Mouse (Mus musculus) lung, embryonic 14.5 days (tissue): ENCODE measurements around the gene Whamm. TPM values are rescaled to one million over a fixed set of nuclear protein-coding genes. Genes with fewer than 3 reads are reported as not detected.

Experiments used
- ATAC-seq: fragments of 200-750 bp; cut with Nextera tagmentation; 2 replicates; pipeline ENCODE4 v1.8.0; 2017; ENCODE audit warnings: mild to moderate bottlenecking, moderate TSS enrichment, moderate library complexity; ENCODE audit not compliant: insufficient read depth
- DNase-seq: peaks from one replicate; pipeline ENCODE4 v3.0.0-alpha.2; 2015
- H3K27ac ChIP-seq: fragments of 300-500 bp; sonication (generic); 2 replicates; pipeline ENCODE4 v1.5.1; 2014; ENCODE audit warnings: low read depth, mild to moderate bottlenecking, moderate library complexity
- H3K27me3 ChIP-seq: fragments of 300-500 bp; sonication (generic); 2 replicates; pipeline ENCODE4 v1.6.1; 2014; ENCODE audit warnings: low read length, control low read depth; ENCODE audit not compliant: insufficient read depth
- H3K36me3 ChIP-seq: fragments of 300-500 bp; sonication (generic); 2 replicates; pipeline ENCODE4 v1.6.1; 2014; ENCODE audit warnings: control low read depth; ENCODE audit not compliant: insufficient read depth
- H3K4me1 ChIP-seq: fragments of 300-500 bp; sonication (generic); 2 replicates; pipeline ENCODE4 v1.6.1; 2014; ENCODE audit warnings: antibody characterized with exemption, control low read depth; ENCODE audit not compliant: insufficient read depth
- H3K4me2 ChIP-seq: fragments of 300-500 bp; sonication (generic); 2 replicates; pipeline ENCODE4 v1.6.1; 2014; ENCODE audit warnings: mild to moderate bottlenecking
- H3K4me3 ChIP-seq: fragments of 300-500 bp; sonication (generic); 2 replicates; pipeline ENCODE4 v1.5.1; 2014; ENCODE audit warnings: low read depth, low read length
- H3K9ac ChIP-seq: fragments of 300-500 bp; sonication (generic); 2 replicates; pipeline ENCODE4 v1.6.1; 2014
- H3K9me3 ChIP-seq: fragments of 300-500 bp; sonication (generic); 2 replicates; pipeline ENCODE4 v1.6.1; 2016; ENCODE audit warnings: low read depth, low read length, control low read depth
- CTCF ChIP-seq: IDR thresholded peaks from 2 replicates; pipeline ENCODE4 v1.5.1; 2016; ENCODE audit warnings: antibody characterized with exemption, low read depth
- WGBS: fragments of 180-500 bp; shearing (Covaris S2); extraction: QIAGEN DNeasy Blood & Tissue Kit; methylation state at CpG from one replicate; pipeline ENCODE4 v1.1.7; 2014; 5-methylcytosine and 5-hydroxymethylcytosine counted together
- polyA plus RNA-seq: library from polyadenylated mRNA; unstranded; fragments of >200 nt; fragmentation: Nextera tagmentation; extraction: Ambion mirVana; gene quantifications from 2 replicates; pipeline ENCODE4 v1.2.1, GENCODE M21; 2014

Gene Whamm
- polyA plus RNA-seq, 1 experiment from 2014 or later, result 9.3 TPM

- no peak overlapping the region for H3K9ac ChIP-seq
- no peak for ATAC-seq
- H3K27me3 ChIP-seq, result no peaks in the 10 kb centered on the region
- H3K36me3 ChIP-seq, result no peaks in the 10 kb centered on the region
- peaks cover 15% of the 10 kb centered on the region for H3K4me1 ChIP-seq
- WGBS, result 70% methylated on average over 4 of the region's 4 CpGs
- TF ChIP-seq CTCF, result no peak
- H3K9me3 ChIP-seq, result no peaks in the 10 kb centered on the region
- no peak overlapping the region for H3K27ac ChIP-seq
- DNase-seq, result no peak
- H3K4me2 ChIP-seq, result no peak overlapping the region
- no peak overlapping the region for H3K4me3 ChIP-seq
These were observed 7.5 kb upstream of the Whamm start for GRCm38 (mm10) chr7:81563506-81564015.

- no peak for DNase-seq
- WGBS, result 76% methylated on average over 7 of the region's 7 CpGs
- Histone ChIP-seq H3K27ac (no peak overlapping the region), H3K4me2 (no peak overlapping the region), H3K27me3 (no peaks in the 10 kb centered on the region), H3K9ac (no peak overlapping the region), H3K36me3 (no peaks in the 10 kb centered on the region), H3K4me1 (peaks cover 15% of the 10 kb centered on the region), H3K4me3 (no peak overlapping the region), H3K9me3 (no peaks in the 10 kb centered on the region)
- no peak for TF ChIP-seq CTCF
- no peak for ATAC-seq
These were observed 6.3 kb upstream of the Whamm start for GRCm38 (mm10) chr7:81564766-81565165.

- no peaks in the 10 kb centered on the region for H3K36me3 ChIP-seq
- H3K4me2 ChIP-seq, result no peak overlapping the region
- no peak overlapping the region for H3K4me3 ChIP-seq
- H3K9ac ChIP-seq, result no peak overlapping the region
- no peaks in the 10 kb centered on the region for H3K9me3 ChIP-seq
- ATAC-seq (no peak), DNase-seq (no peak)
- 43% methylated on average over 7 of the region's 7 CpGs for WGBS
- TF ChIP-seq CTCF, result no peak
- peaks cover 8% of the 10 kb centered on the region for H3K4me1 ChIP-seq
- no peaks in the 10 kb centered on the region for H3K27me3 ChIP-seq
- no peak overlapping the region for H3K27ac ChIP-seq
These were observed 5.5 kb upstream of the Whamm start for GRCm38 (mm10) chr7:81565381-81566055.

- no peaks in the 10 kb centered on the region for H3K27me3 ChIP-seq
- 0 out of 2 replicates have a peak, but pooled peaks cover under 1% of the 10 kb centered on the region for H3K4me1 ChIP-seq
- ATAC-seq, result no peak
- no peak overlapping the region for H3K4me2 ChIP-seq
- H3K36me3 ChIP-seq, result no peaks in the 10 kb centered on the region
- DNase-seq, result no peak
- no peak for TF ChIP-seq CTCF
- no peaks in the 10 kb centered on the region for H3K9me3 ChIP-seq
- WGBS, result 60% methylated on average over 4 of the region's 4 CpGs
- H3K4me3 ChIP-seq, result no peak overlapping the region
- no peak overlapping the region for H3K27ac ChIP-seq
- H3K9ac ChIP-seq, result no peak overlapping the region
These were observed 4.7 kb upstream of the Whamm start for GRCm38 (mm10) chr7:81566332-81566731.

- H3K36me3 ChIP-seq, result no peaks in the 10 kb centered on the region
- no peak within 1 kb of the TSS for H3K4me2 ChIP-seq
- H3K9me3 ChIP-seq, result no peaks in the 10 kb centered on the region
- H3K27me3 ChIP-seq, result no peaks in the 10 kb centered on the region
- no peak for TF ChIP-seq CTCF
- 63% methylated on average over 9 of the region's 9 CpGs for WGBS
- H3K9ac ChIP-seq, result no peak within 1 kb of the TSS
- H3K27ac ChIP-seq, result no peak within 1 kb of the TSS
- H3K4me3 ChIP-seq, result no peak within 1 kb of the TSS
- no peaks in the 10 kb centered on the region for H3K4me1 ChIP-seq
- ATAC-seq (no peak), DNase-seq (no peak)
These were observed 4.2 kb upstream of the Whamm start, which contains the start of gene Fsd2 for GRCm38 (mm10) chr7:81566892-81567291. Gene Fsd2, minus strand, starts transcription at chr7:81566944.

GRCm38 (mm10) chr7:81567396-81567795, 3.7 kb upstream of the Whamm start:
- 87% methylated on average over 5 of the region's 5 CpGs for WGBS
- no peak overlapping the region for H3K4me3 ChIP-seq
- no peak overlapping the region for H3K27ac ChIP-seq
- TF ChIP-seq CTCF, result no peak
- H3K9ac ChIP-seq, result no peak overlapping the region
- H3K4me1 ChIP-seq, result 0 out of 2 replicates have a peak, but pooled peaks cover 4% of the 10 kb centered on the region
- DNase-seq (no peak), ATAC-seq (no peak)
- no peaks in the 10 kb centered on the region for H3K27me3 ChIP-seq
- H3K36me3 ChIP-seq, result no peaks in the 10 kb centered on the region
- H3K9me3 ChIP-seq, result no peaks in the 10 kb centered on the region
- no peak overlapping the region for H3K4me2 ChIP-seq

GRCm38 (mm10) chr7:81569851-81570250, 1.2 kb upstream of the Whamm start:
- Histone ChIP-seq H3K27me3 (no peaks in the 10 kb centered on the region), H3K27ac (no peak overlapping the region), H3K9me3 (no peaks in the 10 kb centered on the region), H3K36me3 (peaks cover 1% of the 10 kb centered on the region; the same call in 1 of the 2 replicates), H3K9ac (no peak overlapping the region), H3K4me3 (no peak overlapping the region), H3K4me2 (no peak overlapping the region), H3K4me1 (0 out of 2 replicates have a peak, but pooled peaks cover 5% of the 10 kb centered on the region)
- TF ChIP-seq CTCF, result no peak
- ATAC-seq (no peak), DNase-seq (no peak)
- WGBS, result 84% methylated on average over 1 of the region's 1 CpGs
